Comparison of ENCODE assay signal across 29 mouse cellular contexts in the genomic region with DNA sequence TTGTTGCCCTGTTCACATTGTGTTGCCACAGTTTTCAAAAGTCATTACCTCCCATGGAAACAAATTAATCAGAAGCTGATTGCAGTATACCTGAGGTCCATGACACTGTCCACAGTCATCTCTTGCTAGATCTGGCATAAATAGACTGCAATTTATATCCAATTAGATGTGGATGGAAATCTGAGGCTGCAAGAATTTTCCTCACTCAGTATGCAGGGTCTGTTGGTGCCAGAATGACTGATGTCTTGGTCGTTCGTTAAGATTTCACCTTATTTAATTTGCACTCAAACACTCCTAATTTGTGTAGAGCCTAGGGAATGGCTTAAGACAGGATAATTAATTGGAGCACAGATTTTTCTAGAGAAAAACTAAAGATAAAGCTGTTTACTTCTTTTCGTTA.
DNase-seq lines count a peak whose midpoint lies in the region; ATAC-seq lines count a peak whose summit lies in the region.
"Had no signal": no experiment of that assay in that cellular context is flagged by ENCODE, and none has a peak within 500 bp of the region (broad histone marks: within the 10 kb centered on the region; RNA-seq: fewer than 3 reads in every experiment).

No protein-coding gene starts in this region.

- DNase-seq in forebrain, embryonic 11.5 days (ENCODE audit: low spot score), result no peak
- no peak for DNase-seq in forebrain, embryonic 10.5 days (ENCODE audit: extremely low spot score, low spot score)
- DNase-seq in midbrain, embryonic 14.5 days, result peak; percentile 6
- no peak for DNase-seq in gastrocnemius, adult 18-20 months (ENCODE audit: low spot score)
- DNase-seq in testis, postnatal 10 days (ENCODE audit: low spot score), result no peak
- DNase-seq: adrenal gland, adult 2 months; adrenal gland, postnatal 36 days; cerebellum, adult 8-10 months; cerebellum, postnatal 25 days; heart, adult 2 months; kidney, adult 11 months; kidney, postnatal 14 days; layer of hippocampus, adult 9-11 months; liver, embryonic 13.5 days; lung, adult 18-20 months; right cerebral cortex, postnatal 4 days; thymus, adult 2 months; thymus, postnatal 36 days had no signal

- no peaks in the 10 kb centered on the region for H3K36me3 ChIP-seq in forebrain, embryonic 11.5 days (ENCODE audit: control insufficient read depth, insufficient read depth, low read length)
- no peaks in the 10 kb centered on the region for H3K36me3 ChIP-seq in forebrain, embryonic 10.5 days (replicated peaks)
- no peaks in the 10 kb centered on the region for H3K36me3 ChIP-seq in midbrain, embryonic 14.5 days (ENCODE audit: control insufficient read depth, insufficient read depth, low read length)
- H3K36me3 ChIP-seq in midbrain, embryonic 15.5 days (replicated peaks), result no peaks in the 10 kb centered on the region
- H3K36me3 ChIP-seq in hindbrain, embryonic 13.5 days, result no peaks in the 10 kb centered on the region
- H3K36me3 ChIP-seq: heart, embryonic 12.5 days; limb, embryonic 10.5 days; limb, embryonic 15.5 days; liver, embryonic 13.5 days; neural tube, embryonic 13.5 days had no signal

- H3K9ac ChIP-seq in forebrain, embryonic 11.5 days (ENCODE audit: low read length), result no peak overlapping the region
- no peak overlapping the region for H3K9ac ChIP-seq in midbrain, embryonic 14.5 days (replicated peaks; ENCODE audit: low read length)
- H3K9ac ChIP-seq in midbrain, embryonic 15.5 days, result no peak overlapping the region
- no peak overlapping the region for H3K9ac ChIP-seq in hindbrain, embryonic 13.5 days
- H3K9ac ChIP-seq: heart, embryonic 12.5 days; limb, embryonic 15.5 days; liver, embryonic 13.5 days; neural tube, embryonic 13.5 days had no signal

- ATAC-seq in forebrain, embryonic 11.5 days (replicated peaks; ENCODE audit: low FRiP score), result peak; percentile 83
- no peak; the same call in 1 of the 2 replicates for ATAC-seq in midbrain, embryonic 14.5 days (ENCODE audit: low FRiP score, low TSS enrichment)
- no peak for ATAC-seq in midbrain, embryonic 15.5 days (replicated peaks)
- ATAC-seq in hindbrain, embryonic 13.5 days (ENCODE audit: low FRiP score), result peak; percentile 77
- ATAC-seq in megakaryocyte-erythroid progenitor cell, adult 5-6 weeks (replicated peaks; ENCODE audit: low FRiP score, low TSS enrichment, poor library complexity, severe bottlenecking), result no peak
- ATAC-seq: activated CD4-positive, CD25-positive, alpha-beta regulatory T cell, adult 4 months; lung, postnatal 0 days had no signal

- no peaks in the 10 kb centered on the region for H3K27me3 ChIP-seq in forebrain, embryonic 11.5 days (ENCODE audit: control insufficient read depth, insufficient read depth, low read length)
- H3K27me3 ChIP-seq in forebrain, embryonic 10.5 days (ENCODE audit: poor library complexity, severe bottlenecking), result no peaks in the 10 kb centered on the region
- no peaks in the 10 kb centered on the region for H3K27me3 ChIP-seq in midbrain, embryonic 14.5 days (ENCODE audit: control insufficient read depth, insufficient read depth, low read length)
- no peaks in the 10 kb centered on the region for H3K27me3 ChIP-seq in midbrain, embryonic 15.5 days (replicated peaks)
- H3K27me3 ChIP-seq in hindbrain, embryonic 13.5 days, result no peaks in the 10 kb centered on the region
- H3K27me3 ChIP-seq: CH12.LX; heart, embryonic 12.5 days; limb, embryonic 15.5 days; liver, embryonic 13.5 days; neural tube, embryonic 13.5 days had no signal

- no peaks in the 10 kb centered on the region for H3K9me3 ChIP-seq in forebrain, embryonic 11.5 days (ENCODE audit: control insufficient read depth, low read length)
- no peaks in the 10 kb centered on the region for H3K9me3 ChIP-seq in forebrain, embryonic 10.5 days
- no peaks in the 10 kb centered on the region for H3K9me3 ChIP-seq in midbrain, embryonic 14.5 days (ENCODE audit: control insufficient read depth, low read length)
- no peaks in the 10 kb centered on the region for H3K9me3 ChIP-seq in midbrain, embryonic 15.5 days
- no peaks in the 10 kb centered on the region for H3K9me3 ChIP-seq in hindbrain, embryonic 13.5 days
- H3K9me3 ChIP-seq: heart, embryonic 12.5 days; limb, embryonic 10.5 days; limb, embryonic 15.5 days; liver, embryonic 13.5 days; neural tube, embryonic 13.5 days had no signal

- H3K4me2 ChIP-seq in forebrain, embryonic 11.5 days (ENCODE audit: low read depth, low read length, severe bottlenecking), result no peak overlapping the region
- no peak overlapping the region for H3K4me2 ChIP-seq in midbrain, embryonic 14.5 days (ENCODE audit: low read length)
- H3K4me2 ChIP-seq in midbrain, embryonic 15.5 days, result no peak overlapping the region
- no peak overlapping the region for H3K4me2 ChIP-seq in hindbrain, embryonic 13.5 days
- H3K4me2 ChIP-seq: heart, embryonic 12.5 days; limb, embryonic 15.5 days; liver, embryonic 13.5 days; neural tube, embryonic 13.5 days had no signal

- no peak overlapping the region for H3K27ac ChIP-seq in forebrain, embryonic 11.5 days (ENCODE audit: low read depth, low read length)
- H3K27ac ChIP-seq in forebrain, embryonic 10.5 days, result no peak overlapping the region
- no peak overlapping the region for H3K27ac ChIP-seq in midbrain, embryonic 14.5 days (replicated peaks; ENCODE audit: low read depth, low read length)
- H3K27ac ChIP-seq in midbrain, embryonic 15.5 days, result no peak overlapping the region
- H3K27ac ChIP-seq in hindbrain, embryonic 13.5 days, result no peak overlapping the region
- H3K27ac ChIP-seq: heart, adult 2 months; limb, embryonic 10.5 days; limb, embryonic 15.5 days; liver, embryonic 13.5 days; neural tube, embryonic 13.5 days; stomach, postnatal 0 days had no signal

- WGBS in forebrain, embryonic 11.5 days, result 51% methylated on average over 3 of the region's 3 CpGs
- WGBS in forebrain, embryonic 10.5 days, result 64% methylated on average over 3 of the region's 3 CpGs
- WGBS in midbrain, embryonic 14.5 days, result 69% methylated on average over 3 of the region's 3 CpGs
- 75% methylated on average over 3 of the region's 3 CpGs for WGBS in midbrain, embryonic 15.5 days
- WGBS in hindbrain, embryonic 13.5 days, result 51% methylated on average over 3 of the region's 3 CpGs

- no peak overlapping the region for H3K4me3 ChIP-seq in forebrain, embryonic 11.5 days (ENCODE audit: low read depth, low read length)
- no peak overlapping the region for H3K4me3 ChIP-seq in forebrain, embryonic 10.5 days
- H3K4me3 ChIP-seq in midbrain, embryonic 14.5 days (replicated peaks; ENCODE audit: low read depth, low read length), result no peak overlapping the region
- no peak overlapping the region for H3K4me3 ChIP-seq in midbrain, embryonic 15.5 days
- H3K4me3 ChIP-seq in hindbrain, embryonic 13.5 days, result no peak overlapping the region
- H3K4me3 ChIP-seq: heart, adult 2 months; heart, embryonic 12.5 days; limb, embryonic 10.5 days; limb, embryonic 15.5 days; liver, embryonic 13.5 days; neural tube, embryonic 13.5 days had no signal

- no peaks in the 10 kb centered on the region for H3K4me1 ChIP-seq in forebrain, embryonic 11.5 days (replicated peaks; ENCODE audit: control insufficient read depth, insufficient read depth, low read length)
- H3K4me1 ChIP-seq in forebrain, embryonic 10.5 days, result peaks cover 11% of the 10 kb centered on the region
- no peaks in the 10 kb centered on the region for H3K4me1 ChIP-seq in midbrain, embryonic 14.5 days (ENCODE audit: control insufficient read depth, insufficient read depth, low read length)
- no peaks in the 10 kb centered on the region for H3K4me1 ChIP-seq in midbrain, embryonic 15.5 days
- H3K4me1 ChIP-seq in hindbrain, embryonic 13.5 days (replicated peaks), result peaks cover 5% of the 10 kb centered on the region; the same call in 1 of the 2 replicates
- H3K4me1 ChIP-seq: heart, embryonic 12.5 days; limb, embryonic 10.5 days; limb, embryonic 15.5 days; liver, embryonic 13.5 days; neural tube, embryonic 13.5 days had no signal

Comparison
In these comparisons a context has a peak if more than half of its experiments do, and no peak if none do; other contexts are left out.
1. ATAC-seq: peak in forebrain, embryonic 11.5 days (single experiment) and hindbrain, embryonic 13.5 days (single experiment); none in midbrain, embryonic 14.5 days (single experiment), midbrain, embryonic 15.5 days (single experiment) and megakaryocyte-erythroid progenitor cell, adult 5-6 weeks (single experiment).